Mouse (Mus musculus): ENCODE results near the gene Ccdc158. TPM values are rescaled to one million over a fixed set of nuclear protein-coding genes. Genes with fewer than 3 reads are reported as not detected.

Ccdc158 gene
- polyA plus RNA-seq (2015; fragmentation: Nextera tagmentation; extraction: Ambion mirVana), result 2.1 and 2.5 TPM in 2 replicates

- Histone ChIP-seq H3K4me1 (peaks cover 15% of the 10 kb centered on the region), H3K4me2 (peak within 1 kb of the TSS; percentile 90), H3K4me3 (peak within 1 kb of the TSS; percentile 44), H3K36me3 (no peaks in the 10 kb centered on the region), H3K27ac (peak within 1 kb of the TSS; percentile 7), H3K27me3 (no peaks in the 10 kb centered on the region), H3K9ac (0 out of 2 replicates have a peak within 1 kb of the TSS, but pooled peaks have one; percentile 29), H3K9me3 (no peaks in the 10 kb centered on the region)
- 13% methylated on average over 41 of the region's 55 CpGs for WGBS
- ATAC-seq (ENCODE audit: borderline replicate concordance, extremely low read depth, low FRiP score, low TSS enrichment), result peak; percentile 92
Observed at GRCm38 (mm10) chr5:92674859-92675573, at the start of gene Ccdc158. TSS of gene Ccdc158 (minus strand) at chr5:92675271.

GRCm38 (mm10) chr5:92721610-92722009 lies 46.5 kb upstream of the Ccdc158 start:
- Histone ChIP-seq H3K4me2 (no peak overlapping the region), H3K27me3 (no peaks in the 10 kb centered on the region), H3K36me3 (no peaks in the 10 kb centered on the region), H3K4me3 (no peak overlapping the region), H3K27ac (no peak overlapping the region), H3K9ac (no peak overlapping the region), H3K4me1 (no peaks in the 10 kb centered on the region), H3K9me3 (no peaks in the 10 kb centered on the region)
- 85% methylated on average over 8 of the region's 8 CpGs for WGBS
- no peak for ATAC-seq (ENCODE audit: borderline replicate concordance, extremely low read depth, low FRiP score, low TSS enrichment)

DNA sequence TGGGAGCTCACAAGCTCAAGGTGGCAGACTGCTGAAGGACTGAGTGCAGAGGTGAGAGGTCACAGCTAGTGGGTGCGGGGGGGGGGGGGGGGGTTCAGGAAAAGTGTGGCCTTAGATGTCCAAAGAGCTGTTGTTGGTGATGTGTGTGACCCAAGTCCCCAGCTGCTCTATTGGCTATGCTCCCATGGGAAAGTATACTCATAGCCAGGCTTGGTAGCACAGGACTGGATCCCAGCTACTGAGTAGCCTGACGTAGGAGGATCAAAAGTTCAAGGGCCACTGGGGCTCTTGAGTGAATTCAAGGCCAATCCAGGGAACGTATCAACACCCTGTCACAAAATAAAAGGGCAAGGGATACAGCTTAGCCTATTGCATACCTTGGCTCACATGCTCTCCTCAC lies 43.8 kb upstream of the Ccdc158 start:
- peak; percentile 76 for ATAC-seq (ENCODE audit: borderline replicate concordance, extremely low read depth, low FRiP score, low TSS enrichment)
- Histone ChIP-seq H3K4me3 (no peak overlapping the region), H3K27ac (no peak overlapping the region), H3K27me3 (no peaks in the 10 kb centered on the region), H3K4me2 (no peak overlapping the region), H3K36me3 (no peaks in the 10 kb centered on the region), H3K9me3 (no peaks in the 10 kb centered on the region), H3K4me1 (no peaks in the 10 kb centered on the region), H3K9ac (no peak overlapping the region)
- WGBS, result 56% methylated on average over 2 of the region's 3 CpGs

DNA sequence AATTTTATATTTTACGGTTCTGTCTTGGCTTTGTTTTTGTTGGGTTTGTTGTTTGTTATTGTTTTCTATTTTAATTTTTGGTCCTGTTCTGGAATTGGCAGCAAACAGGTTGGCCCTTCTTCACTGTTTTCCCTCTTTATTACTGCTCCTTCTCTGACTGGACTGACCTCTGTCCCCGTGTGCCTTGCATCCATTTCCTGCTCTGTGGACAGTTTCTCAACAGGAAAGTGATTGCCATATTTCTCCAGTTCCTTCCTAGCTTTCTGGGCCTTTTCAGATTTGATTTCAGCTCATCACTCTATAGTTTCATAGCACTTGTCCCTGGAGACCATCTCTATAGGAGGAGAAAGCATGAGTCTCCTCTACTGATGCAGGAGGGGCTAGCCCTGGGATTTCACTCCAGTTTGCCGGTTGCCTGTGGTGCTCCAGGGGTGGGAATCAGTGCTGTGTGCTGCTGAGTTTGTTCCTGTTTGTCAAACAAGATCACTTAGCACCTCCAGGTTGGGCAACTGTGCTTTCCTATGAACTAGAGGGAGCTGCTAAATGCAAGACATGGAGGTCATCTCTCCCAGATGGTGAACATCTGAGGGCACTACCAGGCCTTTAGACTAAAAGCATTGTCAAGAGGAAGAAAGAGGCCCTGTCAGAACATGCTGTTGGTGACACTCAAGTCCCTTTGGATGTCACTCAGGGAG lies 42.7 kb upstream of the Ccdc158 start:
- H3K4me3 ChIP-seq, result no peak overlapping the region
- no peaks in the 10 kb centered on the region for H3K4me1 ChIP-seq
- peak overlapping the region; percentile 12; the same call in 1 of the 2 replicates for H3K27ac ChIP-seq
- WGBS, result 43% methylated on average over 3 of the region's 3 CpGs
- H3K36me3 ChIP-seq, result no peaks in the 10 kb centered on the region
- H3K9ac ChIP-seq, result no peak overlapping the region
- H3K27me3 ChIP-seq, result no peaks in the 10 kb centered on the region
- no peak for ATAC-seq (ENCODE audit: borderline replicate concordance, extremely low read depth, low FRiP score, low TSS enrichment)
- no peak overlapping the region for H3K4me2 ChIP-seq
- H3K9me3 ChIP-seq, result no peaks in the 10 kb centered on the region

DNA sequence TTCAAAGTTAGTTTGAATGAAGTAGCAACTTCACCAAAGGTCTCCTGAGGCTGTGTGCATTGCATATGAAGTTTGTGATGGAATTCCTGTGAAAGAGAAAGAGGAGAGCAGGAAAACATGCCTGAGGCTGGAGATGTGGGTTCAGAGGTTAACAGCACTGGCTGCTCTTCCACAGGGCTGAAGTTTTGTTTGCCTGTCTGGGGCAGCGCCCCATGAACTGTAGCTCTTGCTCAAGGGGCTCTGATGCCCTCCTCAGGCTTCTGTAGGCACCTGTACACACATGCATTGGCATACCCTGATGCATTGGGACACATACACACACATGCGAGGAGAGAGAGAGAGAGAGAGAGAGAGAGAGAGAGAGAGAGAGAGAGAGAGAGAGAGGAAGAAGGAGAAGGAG lies 40.8 kb upstream of the Ccdc158 start:
- H3K4me3 ChIP-seq, result no peak overlapping the region
- H3K27me3 ChIP-seq, result no peaks in the 10 kb centered on the region
- 73% methylated on average over 2 of the region's 2 CpGs for WGBS
- H3K36me3 ChIP-seq, result no peaks in the 10 kb centered on the region
- H3K4me2 ChIP-seq, result no peak overlapping the region
- H3K9ac ChIP-seq, result no peak overlapping the region
- peaks cover 6% of the 10 kb centered on the region for H3K4me1 ChIP-seq
- no peak for ATAC-seq (ENCODE audit: borderline replicate concordance, extremely low read depth, low FRiP score, low TSS enrichment)
- no peaks in the 10 kb centered on the region for H3K9me3 ChIP-seq
- no peak overlapping the region for H3K27ac ChIP-seq

- H3K9ac ChIP-seq, result no peak overlapping the region
- no peaks in the 10 kb centered on the region for H3K27me3 ChIP-seq
- 66% methylated on average over 11 of the region's 11 CpGs for WGBS
- H3K4me2 ChIP-seq, result no peak overlapping the region
- H3K9me3 ChIP-seq, result no peaks in the 10 kb centered on the region
- no peak for ATAC-seq (ENCODE audit: borderline replicate concordance, extremely low read depth, low FRiP score, low TSS enrichment)
- no peak overlapping the region for H3K4me3 ChIP-seq
- H3K36me3 ChIP-seq, result no peaks in the 10 kb centered on the region
- peaks cover 10% of the 10 kb centered on the region for H3K4me1 ChIP-seq
- no peak overlapping the region for H3K27ac ChIP-seq
Observed at GRCm38 (mm10) chr5:92715319-92715718, 40.2 kb upstream of the Ccdc158 start.

DNA sequence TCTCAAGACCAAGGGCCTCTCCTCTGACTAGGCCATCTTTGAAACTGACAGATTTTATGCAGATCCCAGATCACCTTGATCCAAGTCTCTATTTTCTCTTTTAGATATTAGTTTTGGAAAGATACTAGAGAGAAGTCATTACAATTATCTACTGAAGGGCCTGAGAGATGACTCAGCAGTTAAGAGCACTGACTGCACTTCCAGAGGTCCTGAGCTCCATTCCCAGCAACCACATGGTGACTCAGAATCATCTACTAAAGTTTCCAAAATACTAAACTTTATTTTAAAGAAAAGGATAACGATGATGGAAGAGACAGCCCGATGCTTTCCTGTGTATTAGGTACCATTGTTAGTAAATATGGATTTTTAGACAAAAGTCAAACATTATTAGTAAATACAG lies 39.8 kb upstream of the Ccdc158 start:
- H3K9me3 ChIP-seq, result no peaks in the 10 kb centered on the region
- 93% methylated on average over 2 of the region's 2 CpGs for WGBS
- H3K36me3 ChIP-seq, result no peaks in the 10 kb centered on the region
- no peak for ATAC-seq (ENCODE audit: borderline replicate concordance, extremely low read depth, low FRiP score, low TSS enrichment)
- no peak overlapping the region for H3K4me3 ChIP-seq
- H3K27ac ChIP-seq, result no peak overlapping the region
- peaks cover 14% of the 10 kb centered on the region for H3K4me1 ChIP-seq
- no peak overlapping the region for H3K4me2 ChIP-seq
- no peaks in the 10 kb centered on the region for H3K27me3 ChIP-seq
- H3K9ac ChIP-seq, result no peak overlapping the region

DNA sequence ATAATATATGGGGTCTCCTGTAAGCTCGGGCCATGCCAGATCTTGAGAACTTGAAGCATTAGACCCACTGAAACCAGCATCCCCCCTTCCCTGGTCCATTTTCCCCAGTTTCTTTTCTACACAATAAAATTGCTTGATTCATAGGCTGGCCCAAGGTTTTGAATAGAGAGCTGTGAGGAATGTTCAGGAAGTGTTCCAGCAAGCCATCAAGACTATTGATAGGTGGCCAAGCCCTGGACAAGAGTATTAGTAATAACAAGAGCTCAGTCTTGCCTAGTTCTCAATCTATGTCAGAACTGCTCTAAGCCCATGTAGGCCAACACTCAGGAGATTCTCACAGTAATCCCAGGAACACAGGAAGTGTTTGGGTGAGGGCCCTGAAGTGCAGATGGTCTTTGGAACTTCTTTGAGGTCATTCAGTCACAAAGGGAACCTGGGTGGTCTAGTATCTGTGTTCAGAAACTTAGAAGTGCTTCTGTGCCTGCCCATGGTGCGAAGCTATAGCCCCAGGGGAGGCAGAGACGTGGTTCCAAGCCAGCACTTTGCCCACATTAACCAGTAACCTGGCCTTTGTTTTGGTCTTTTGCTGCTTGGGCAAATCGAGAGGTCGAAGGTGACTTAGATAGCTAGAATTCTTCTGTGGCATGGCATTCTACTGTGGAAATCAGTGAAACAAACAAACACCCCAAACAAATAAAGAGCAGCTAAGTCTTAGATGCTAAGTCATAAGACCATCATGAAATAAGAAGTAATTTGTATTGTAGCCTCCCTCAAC lies 37.7 kb upstream of the Ccdc158 start:
- WGBS, result 73% methylated on average over 5 of the region's 5 CpGs
- no peak overlapping the region for H3K27ac ChIP-seq

DNA sequence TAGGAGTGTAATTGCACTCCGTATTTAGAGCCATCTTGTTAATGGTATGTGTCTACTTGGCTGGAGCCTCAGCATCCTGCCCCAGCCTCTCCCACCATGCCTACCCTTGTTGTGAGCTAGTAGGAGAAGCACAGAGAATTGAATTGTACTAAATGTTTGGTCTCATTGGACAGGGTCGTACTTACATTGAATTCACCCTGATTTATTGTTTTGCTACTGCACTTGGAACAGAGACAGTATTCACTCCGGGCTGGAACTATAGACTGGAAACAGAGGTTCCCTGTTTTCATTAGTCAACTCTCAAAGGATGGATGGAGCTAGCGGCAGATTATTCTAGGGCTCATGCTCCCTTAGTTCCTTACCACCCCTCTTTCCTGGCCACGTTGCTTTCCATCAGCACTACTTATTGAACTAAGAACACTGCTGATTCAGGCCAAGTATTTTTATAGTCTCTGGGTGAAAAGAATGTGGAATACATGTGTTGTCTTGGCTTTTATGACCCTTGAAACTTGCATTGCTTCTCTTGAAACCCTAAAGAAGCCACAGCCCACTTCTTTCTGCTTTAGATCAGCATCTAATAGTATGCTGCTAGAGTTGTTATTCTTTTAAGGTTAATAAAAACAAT lies 36.7 kb upstream of the Ccdc158 start:
- Histone ChIP-seq H3K4me3 (no peak overlapping the region), H3K27me3 (no peaks in the 10 kb centered on the region), H3K27ac (no peak overlapping the region), H3K36me3 (no peaks in the 10 kb centered on the region), H3K9ac (no peak overlapping the region), H3K9me3 (no peaks in the 10 kb centered on the region), H3K4me2 (no peak overlapping the region), H3K4me1 (peaks cover 20% of the 10 kb centered on the region)
- 69% methylated on average over 5 of the region's 5 CpGs for WGBS
- ATAC-seq (ENCODE audit: borderline replicate concordance, extremely low read depth, low FRiP score, low TSS enrichment), result no peak

More for the DNA sequence above, 37.7 kb upstream of the Ccdc158 start:
- H3K4me2 ChIP-seq, result no peak overlapping the region
- no peak for ATAC-seq (ENCODE audit: borderline replicate concordance, extremely low read depth, low FRiP score, low TSS enrichment)
- H3K36me3 ChIP-seq, result no peaks in the 10 kb centered on the region
- H3K4me1 ChIP-seq, result peaks cover 20% of the 10 kb centered on the region
- H3K27me3 ChIP-seq, result no peaks in the 10 kb centered on the region
- no peak overlapping the region for H3K9ac ChIP-seq
- no peak overlapping the region for H3K4me3 ChIP-seq
- no peaks in the 10 kb centered on the region for H3K9me3 ChIP-seq

DNA sequence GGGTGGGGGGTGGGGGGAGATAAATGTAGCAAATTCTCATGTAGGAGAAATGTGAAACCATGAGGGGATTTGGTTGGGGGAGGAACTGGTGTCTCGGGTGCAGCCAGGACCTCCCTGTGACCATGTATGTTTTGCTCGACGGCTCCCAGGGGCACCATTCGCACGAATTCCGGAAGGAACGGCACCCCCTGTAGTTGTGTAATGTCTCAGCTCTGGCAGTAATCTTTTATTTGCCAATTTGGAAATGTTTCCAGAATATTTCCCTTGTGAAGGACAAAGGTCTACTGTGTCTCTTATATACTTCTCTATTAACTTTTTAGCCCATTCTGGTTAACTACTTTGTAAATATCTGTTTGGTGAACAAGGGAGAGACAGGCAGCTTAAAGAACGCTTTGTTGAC lies 35.7 kb upstream of the Ccdc158 start:
- Histone ChIP-seq H3K27me3 (no peaks in the 10 kb centered on the region), H3K27ac (peak overlapping the region; percentile 64), H3K36me3 (no peaks in the 10 kb centered on the region), H3K4me3 (no peak overlapping the region), H3K4me2 (no peak overlapping the region), H3K9me3 (no peaks in the 10 kb centered on the region), H3K9ac (no peak overlapping the region), H3K4me1 (peaks cover 20% of the 10 kb centered on the region)
- 33% methylated on average over 8 of the region's 8 CpGs for WGBS
- peak; percentile 41; the same call in 1 of the 2 replicates for ATAC-seq (ENCODE audit: borderline replicate concordance, extremely low read depth, low FRiP score, low TSS enrichment)

GRCm38 (mm10) chr5:92707921-92708491 lies 32.9 kb upstream of the Ccdc158 start:
- Histone ChIP-seq H3K9ac (no peak overlapping the region), H3K27me3 (no peaks in the 10 kb centered on the region), H3K36me3 (no peaks in the 10 kb centered on the region), H3K4me1 (peaks cover 20% of the 10 kb centered on the region), H3K27ac (peak overlapping the region; percentile 81), H3K4me3 (no peak overlapping the region), H3K9me3 (no peaks in the 10 kb centered on the region), H3K4me2 (no peak overlapping the region)
- ATAC-seq (ENCODE audit: borderline replicate concordance, extremely low read depth, low FRiP score, low TSS enrichment), result peak; percentile 82
- WGBS, result 47% methylated on average over 7 of the region's 7 CpGs

All from lung, embryonic 15.5 days (tissue).